Mouse (Mus musculus) mesoderm, embryonic 11.5 days (tissue): ENCODE measurements around the gene Ube2i.

Experiments used
- DNase-seq: peaks from one replicate; pipeline ENCODE4 v3.0.0-alpha.2; 2012; ENCODE audit warnings: low read depth, low spot score

Gene Ube2i

DNA sequence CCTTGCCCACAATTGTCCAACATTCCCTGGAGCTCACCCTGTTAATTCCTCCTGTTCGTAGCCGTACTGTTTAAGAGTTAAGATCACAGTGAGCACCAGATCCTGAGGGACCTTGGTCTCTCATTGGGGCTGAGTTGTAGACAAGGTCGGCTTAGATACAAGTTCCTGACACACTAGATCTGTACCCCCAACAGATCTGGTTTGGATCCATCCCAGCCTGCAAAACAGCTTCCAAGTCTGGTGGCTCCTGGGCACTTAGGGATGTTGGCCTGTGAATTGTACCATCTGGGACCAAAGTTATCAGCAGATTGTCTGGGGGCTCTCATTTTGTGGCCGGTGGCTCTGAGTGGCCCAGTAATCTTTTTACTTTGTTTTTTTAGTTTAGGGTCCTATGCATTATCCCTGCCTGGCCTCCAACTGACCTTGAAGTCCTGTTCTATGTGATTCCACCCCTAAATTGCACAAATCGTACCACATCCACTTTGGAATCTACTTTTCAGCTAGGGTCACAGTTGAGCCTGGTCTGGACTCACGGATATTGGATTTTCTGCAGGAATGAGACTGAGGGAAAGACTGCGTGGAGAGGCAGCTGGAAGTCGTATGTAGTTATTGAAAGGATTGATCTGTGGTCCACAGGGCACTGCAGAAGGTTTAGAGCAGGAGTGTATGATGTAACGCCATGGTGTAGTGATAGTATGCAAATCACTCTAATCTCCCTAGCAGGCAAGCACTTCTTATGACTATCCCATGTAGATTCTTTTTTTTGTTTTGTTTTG, at the start of gene Ube2i:
Ube2i (minus strand) TSS at position 52 of the 776 bp plus-strand sequence.
- DNase-seq = no peak

DNA sequence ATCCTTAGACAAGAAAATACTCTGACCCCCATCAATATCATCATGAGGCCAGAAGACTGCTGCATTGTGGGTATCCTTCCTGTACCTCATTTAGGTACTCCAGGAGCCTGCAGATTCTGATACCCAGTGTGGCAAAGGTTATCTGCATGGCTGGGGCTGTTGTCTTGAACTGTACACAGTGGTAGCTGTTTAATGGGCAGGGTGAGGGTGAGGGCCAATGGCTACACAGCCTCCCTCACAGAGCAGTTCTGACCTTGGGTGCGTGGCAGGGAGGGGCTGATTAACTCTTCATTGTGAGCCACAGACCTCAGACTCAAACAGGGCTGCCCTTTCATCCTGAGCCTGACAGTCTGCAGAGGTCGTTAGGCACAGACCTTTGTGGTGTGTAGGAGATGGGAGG, 48.5 kb upstream of the Ube2i start:
- no peak for DNase-seq

DNA sequence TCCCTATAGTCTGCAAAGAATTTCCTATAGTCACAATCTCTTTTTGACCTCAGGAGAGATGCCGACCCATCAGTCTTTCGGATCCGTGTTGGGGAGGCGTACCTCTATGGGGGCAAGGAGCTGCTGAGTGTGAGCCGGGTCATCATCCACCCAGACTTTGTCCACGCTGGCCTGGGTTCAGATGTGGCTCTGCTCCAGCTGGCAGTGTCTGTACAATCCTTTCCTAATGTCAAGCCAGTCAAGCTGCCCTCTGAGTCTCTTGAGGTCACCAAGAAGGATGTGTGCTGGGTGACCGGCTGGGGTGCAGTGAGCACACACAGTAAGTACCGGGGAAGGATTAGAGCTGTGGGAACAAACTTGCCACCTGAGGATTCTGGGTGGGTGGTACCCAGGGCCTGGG, 46.4 kb upstream of the Ube2i start:
- DNase-seq = no peak

DNA sequence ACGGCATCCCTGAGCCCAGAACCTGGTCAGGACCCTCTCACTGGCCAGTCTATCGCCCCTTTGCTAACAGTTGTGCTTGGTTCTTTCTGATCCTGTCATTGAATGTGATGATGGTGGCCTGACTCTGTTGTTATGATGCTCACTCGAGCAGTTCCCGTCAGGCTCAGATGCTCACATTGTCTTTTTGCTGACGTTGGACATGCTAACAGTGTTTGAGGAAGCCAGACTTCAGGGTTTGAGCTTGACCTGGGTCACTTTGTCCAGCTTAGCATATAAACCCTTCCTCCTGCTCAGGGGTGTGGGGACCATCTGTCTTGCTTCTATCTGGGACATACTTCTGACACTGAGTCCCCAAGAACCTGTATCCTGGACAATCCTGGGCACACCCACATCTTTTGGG, 43.9 kb upstream of the Ube2i start, which contains the start of gene Prss29:
Prss29 (plus strand) TSS at position 301 of the 400 bp plus-strand sequence.
- DNase-seq = no peak

DNA sequence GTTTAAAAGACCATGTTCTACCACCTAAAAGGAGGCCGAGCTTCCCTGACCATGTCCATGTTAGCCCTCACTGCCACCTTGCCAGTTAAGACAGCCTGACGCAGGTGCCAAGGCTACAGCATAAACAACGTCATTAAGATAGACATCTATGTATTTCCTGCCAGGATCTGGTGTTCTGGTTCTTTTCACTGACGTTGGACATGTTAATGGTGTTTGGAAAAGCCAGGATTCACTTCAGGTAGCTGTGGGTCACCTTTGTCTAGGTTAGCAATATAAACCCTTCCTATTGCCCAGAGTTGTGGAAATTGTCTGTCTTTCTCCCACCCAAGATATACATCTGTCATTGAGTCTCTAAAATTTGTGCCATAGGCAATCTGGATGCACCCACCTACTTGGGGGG, 33.9 kb upstream of the Ube2i start, which contains the start of gene Prss28:
Prss28 (plus strand) TSS at position 301 of the 400 bp plus-strand sequence.
- no peak for DNase-seq

DNA sequence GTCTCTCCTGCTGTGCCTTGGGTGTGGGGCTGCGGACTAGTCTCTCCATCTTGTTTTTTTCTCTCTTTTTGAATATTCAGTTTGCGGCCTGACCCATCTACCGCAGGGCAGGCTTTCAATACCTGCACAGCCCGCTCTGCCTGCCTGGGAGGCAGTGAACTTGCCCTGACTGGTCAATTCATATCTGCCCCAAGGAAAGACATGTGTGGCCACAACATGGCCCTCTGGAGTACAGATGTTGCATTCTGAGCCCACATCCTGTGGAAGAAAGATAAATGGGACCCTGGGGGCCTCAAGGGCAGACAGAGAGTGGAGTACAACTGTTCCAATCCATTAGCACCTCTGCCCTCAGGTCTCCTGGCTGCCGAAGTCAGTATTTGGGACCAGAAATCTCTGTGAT, 23.7 kb upstream of the Ube2i start, which contains the start of gene Prss34:
Prss34 (plus strand) TSS at position 301 of the 400 bp plus-strand sequence.
- peak; percentile 31 for DNase-seq

DNA sequence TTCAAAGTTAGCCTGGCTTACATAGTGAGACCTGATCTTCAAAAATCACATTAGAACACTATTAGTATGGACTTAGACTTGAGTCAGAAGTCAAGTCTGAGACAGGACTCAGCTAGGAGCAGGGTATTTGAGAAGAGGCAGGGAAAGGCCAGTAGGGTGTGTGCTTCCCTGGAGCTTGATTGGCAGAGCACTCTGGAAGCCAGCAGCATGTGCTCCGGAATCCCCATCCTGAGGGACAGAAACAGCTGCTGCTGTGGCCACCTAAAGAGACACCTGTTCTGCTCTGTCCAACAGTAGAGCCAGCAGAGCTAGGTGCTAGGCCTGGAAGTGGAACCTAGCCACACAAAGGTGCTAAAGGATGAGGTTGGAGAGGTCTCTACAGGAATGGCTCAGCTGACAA, 19.7 kb upstream of the Ube2i start:
- no peak for DNase-seq

DNA sequence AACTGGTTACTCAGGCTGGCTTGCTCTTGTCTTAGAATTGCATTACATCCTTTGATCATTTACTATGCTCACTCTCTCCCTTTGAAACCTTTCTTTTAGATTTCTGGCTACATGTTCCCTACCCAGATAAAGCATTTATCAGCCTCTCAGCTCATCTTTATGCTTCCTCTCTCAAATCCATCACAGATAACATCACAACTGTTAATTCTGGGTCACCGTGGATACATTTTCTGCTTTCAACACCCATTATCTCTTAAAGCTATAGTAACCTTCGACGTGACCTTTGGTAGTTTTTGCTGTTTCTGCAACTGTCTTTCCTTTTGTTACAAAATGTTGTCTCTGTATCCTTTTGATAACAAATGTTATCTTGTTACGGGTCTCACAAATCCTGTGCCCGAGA, 19.1 kb upstream of the Ube2i start:
- DNase-seq = no peak

DNA sequence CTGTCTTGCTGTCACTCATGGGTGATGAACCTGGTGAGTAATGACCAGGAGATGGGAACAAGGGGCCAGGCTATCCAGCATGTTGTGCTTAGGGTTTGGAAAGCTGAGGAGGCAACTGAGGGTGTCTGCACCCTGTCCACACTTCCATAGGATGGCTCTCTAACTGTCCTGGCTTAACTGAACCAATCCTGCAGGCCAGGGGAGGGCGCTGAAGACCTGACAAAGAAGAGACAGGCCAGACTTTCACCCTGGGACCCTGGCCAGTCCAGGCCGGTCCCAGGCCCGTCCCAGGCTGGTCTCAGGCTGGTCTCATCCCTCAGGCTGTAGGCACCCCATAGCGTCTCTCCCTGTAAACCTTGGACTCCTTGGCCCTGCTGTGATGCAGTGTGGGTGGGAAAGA, 16.0 kb upstream of the Ube2i start:
- no peak for DNase-seq

DNA sequence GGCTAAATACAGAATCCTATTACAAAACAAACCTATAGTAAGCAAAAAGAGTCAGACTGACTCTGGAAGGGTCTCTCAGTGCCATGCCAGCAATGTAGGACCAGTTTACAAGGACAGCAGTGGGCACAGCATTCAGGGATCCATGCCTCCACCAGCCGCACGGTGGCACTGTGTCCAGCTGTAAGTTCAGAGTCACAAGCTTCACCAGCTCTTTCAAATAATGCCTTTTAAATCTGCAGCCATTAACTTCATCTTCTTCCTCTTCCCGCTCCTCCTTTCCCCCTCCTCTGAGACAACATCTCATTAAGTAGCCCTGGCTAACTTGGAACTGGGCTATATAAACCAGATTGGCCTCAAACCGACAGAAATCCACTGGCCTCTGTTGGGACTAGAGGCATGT, 14.4 kb upstream of the Ube2i start:
- DNase-seq = peak; percentile 45

DNA sequence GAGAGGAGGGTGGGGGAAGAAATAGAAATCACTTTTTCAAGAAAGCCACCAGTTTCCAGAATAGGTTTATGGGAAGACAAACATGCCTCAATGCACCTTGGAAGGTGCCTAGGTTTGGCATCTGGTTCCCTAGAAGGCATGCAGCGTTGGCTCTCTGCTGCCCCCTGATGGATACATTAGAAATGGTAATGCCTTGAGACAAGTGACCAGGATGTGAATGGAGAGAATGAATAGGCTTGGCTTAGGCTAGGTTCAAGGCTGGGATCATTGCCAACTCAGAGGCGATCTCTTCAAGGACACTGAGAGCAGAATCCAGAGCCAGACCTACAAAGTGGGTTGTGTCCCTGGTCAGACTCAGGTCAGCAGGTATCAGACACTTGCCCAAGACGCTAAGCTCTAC, 10.6 kb upstream of the Ube2i start:
- peak; percentile 78 for DNase-seq

DNA sequence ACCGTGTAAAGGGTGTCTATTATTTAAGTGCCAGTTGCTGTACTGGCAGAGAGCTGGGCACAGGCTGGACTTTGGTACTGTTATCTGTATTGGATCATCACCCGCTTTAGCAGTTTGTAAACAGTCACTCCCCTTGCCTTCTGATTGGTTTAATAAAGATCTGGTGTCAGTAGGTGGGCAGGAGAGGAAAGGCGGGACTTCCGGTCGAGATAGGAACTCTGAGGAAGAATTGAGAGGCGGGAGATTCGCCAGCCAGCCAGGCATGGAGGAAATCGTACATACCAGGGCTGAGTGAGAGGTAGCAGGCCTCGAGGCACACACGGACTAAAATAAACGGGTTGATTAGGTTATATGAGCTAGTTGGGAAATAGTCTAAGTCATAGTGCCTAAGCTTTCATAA, 7.7 kb upstream of the Ube2i start:
- no peak for DNase-seq

DNA sequence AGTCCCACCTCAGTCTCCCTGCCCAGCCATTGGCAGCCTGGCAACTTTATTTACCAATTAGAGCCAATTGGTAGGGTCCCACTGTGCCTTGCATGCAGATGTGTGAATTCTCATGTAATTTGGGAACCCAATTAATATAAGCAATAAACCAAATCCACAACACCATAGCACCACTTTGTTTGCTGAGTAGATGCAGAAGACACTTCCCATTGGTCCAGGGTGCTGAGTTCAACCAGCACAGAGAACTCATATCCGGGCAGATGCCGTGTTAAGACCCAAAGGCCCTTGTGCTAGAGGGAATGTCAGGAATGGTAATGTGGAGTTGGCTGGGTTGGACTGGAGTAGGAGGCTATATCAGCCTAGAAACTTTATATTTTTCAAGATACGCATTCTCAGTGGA, 1.4 kb upstream of the Ube2i start:
- no peak for DNase-seq

DNA sequence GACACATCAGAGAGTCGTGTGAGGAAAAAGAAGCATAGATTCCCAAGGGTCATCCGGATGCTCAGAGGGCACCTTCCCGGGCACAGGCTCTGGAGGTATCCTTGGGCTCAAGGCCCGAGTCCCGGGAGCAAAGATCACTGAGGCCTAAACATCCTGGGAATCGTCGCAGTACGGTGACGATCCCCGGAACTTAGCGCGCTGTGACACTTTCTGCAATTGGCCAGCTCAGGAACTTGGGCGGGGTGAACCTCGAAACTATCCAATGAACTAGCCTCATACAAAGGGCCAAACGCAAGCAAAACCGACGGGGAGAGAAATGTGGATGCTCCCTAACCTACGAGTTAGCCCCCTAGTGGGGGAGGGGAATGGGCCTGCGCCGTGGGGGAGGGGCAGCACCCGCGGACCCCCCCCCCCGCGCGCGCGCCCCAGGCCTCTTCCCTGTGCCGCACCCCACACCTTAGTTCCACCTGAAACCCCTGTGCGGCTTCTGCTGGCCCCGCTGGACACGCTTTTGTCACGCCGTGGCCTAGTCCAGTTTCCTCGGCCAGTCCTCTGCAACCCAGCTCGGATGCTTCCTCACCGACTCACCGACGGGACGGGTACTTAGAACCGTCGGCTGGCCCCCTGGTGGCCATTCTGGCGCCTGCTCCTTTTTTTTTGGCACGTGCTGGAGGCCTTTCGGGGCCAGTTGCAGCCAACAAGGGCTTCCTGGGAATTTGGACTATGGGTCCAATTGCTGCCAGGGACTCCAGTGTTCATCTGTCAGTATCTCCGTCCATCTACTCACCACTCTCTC, 518 bp downstream of the Ube2i start:
- peak; percentile 98 for DNase-seq

DNA sequence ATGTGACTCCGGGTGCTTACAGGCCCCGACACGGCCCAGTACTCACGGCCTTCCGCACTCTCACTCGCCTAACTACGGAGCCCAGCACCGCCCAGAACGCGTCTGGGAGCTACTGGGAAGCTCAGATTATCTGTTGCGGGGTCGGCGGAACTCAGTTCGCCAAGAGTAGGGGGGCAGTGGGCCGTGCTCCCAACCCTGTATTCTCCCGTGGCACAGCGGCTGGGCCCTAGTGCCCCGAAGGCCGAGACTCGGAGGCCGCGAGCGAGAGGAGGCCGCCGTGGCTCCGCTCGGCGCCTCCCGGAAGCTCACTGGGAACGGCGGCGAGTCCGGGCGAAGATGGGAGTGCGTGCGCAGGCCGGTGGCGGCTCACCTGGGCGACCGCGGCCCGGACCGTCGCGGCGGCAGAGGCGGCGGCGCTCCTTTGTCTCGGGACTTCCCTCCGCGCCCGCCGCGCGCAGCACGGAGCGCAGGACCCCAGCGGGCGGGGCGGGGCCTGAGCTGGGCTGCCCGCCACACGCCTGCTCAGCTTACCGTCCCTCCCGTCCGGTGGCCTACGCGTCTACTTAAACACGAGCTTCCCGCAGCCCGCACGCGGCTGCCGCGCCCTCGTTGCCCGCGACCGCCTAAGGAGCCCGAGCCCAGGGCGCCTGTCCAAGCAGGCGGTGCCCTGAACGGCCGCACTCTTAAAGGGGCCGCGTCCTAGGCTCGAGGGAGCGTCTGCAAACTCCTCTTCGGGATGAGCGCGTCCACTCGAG, 1.3 kb downstream of the Ube2i start:
- peak; percentile 92 for DNase-seq

DNA sequence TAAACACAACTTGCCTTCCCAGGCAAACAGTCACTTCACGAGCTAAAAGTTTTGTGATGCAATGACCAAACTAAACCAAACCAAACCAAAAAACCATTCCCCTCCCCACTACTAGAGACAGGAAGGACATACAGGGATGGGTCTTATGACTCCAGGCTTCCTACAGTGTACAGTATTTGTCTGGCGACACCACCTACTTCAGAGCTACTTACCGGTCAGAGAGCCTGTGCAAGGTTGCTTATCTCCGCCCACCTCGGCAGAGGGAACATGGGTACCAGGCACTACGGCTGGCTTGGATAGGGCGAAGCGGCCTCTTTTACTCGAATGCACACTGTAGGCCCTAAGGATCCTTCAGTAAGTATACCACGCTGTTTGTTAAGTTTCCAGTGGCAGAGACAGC, 2.1 kb downstream of the Ube2i start:
- DNase-seq = no peak

DNA sequence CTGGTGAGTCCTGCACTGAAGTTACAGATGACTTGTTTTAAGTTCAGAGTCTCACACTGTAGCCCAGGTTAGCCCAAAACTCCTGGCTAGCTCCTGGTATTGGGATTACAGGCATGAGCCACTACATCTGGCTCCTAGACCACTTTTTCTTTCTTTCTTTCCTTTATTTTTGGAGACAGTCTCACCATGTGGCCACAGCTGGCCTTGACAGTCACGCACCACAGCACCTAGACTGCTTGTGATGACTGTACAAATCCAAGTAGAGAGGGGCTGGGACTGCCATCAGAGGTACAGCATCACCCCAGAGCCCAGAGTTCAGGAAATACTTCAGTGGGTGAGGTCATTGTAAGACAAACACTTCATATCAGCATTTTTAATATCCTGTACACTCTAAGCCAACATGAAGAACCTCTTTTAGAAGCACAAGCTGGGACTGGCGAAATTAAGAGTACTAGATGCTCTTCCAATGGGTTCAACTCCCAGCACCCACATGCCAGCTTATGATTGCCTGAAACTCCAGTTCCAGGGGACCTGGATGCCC, 3.6 kb downstream of the Ube2i start:
- DNase-seq = no peak

DNA sequence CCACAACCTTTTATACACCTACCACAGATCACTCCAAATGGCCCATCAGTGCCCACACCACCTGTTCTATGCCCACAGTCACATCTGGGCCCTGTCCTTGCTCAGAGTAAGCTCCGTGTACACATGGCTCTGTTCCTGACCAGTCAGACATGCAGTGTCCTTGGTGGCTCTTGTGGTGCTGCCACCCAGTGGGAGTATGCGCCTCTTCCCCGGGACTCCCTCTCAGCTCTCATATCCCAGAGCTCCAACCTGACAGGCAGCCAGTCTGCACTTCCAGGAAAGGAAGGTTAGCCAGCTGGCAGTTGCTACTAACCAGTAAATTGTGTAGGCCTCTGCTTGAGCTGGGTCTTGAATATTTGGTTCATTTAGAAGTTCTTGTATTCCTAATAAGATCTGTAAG, 10.0 kb downstream of the Ube2i start:
- DNase-seq = no peak

DNA sequence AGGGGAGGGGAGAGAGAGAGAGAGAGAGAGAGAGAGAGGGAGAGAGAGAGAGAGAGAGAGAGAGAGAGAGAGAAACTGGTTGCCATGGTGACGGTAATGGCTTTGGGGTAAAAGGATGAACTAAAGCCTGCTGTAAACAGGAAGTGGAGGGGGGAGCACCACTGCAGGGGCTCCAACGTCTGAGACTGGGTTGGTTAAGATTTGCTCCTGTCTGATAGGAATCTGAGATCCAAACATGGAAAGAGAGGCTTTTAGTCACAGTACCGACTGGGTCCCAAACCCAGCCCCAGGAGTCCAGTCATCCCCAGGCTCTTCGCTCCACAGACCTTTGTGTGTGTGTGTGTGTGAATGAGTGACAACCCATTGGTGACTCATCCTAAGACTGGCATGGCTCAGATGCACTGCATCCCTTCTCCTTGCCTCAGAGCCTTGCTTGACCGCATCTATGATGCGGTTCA, 16.6 kb downstream of the Ube2i start:
- no peak for DNase-seq

DNA sequence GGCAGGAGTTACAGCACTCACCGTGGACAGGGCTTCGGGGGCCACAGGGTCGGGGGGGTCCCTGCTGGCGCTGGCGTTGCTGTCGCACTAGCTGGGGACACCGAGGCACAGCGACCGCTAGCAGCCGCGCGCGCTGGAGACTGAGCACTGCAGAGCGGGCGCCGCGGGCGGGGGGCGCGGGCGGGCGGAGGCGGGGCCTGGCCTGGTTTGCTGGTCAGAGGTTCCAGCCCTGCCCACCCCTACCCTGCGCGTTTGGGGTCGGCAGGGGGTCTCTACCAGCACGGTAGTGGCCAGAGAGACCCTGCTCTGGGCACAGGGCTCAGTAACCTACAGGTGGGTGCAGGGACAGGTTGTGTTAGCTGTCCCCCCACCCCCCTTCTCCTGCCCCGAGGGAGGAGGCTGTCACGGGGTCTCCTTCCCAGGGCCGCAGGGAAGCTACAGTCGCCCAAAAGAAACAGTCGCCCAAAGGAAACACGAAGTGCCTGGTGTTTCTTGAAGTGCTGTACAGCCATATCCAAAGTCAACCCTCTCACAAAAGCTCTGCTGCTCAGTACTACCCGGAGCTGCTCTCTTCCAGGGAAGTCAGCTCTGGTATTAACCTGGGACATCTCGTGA, 18.2 kb downstream of the Ube2i start, which contains the start of gene Baiap3:
Baiap3 (minus strand) TSS at position 225 of the 615 bp plus-strand sequence.
- DNase-seq = no peak

DNA sequence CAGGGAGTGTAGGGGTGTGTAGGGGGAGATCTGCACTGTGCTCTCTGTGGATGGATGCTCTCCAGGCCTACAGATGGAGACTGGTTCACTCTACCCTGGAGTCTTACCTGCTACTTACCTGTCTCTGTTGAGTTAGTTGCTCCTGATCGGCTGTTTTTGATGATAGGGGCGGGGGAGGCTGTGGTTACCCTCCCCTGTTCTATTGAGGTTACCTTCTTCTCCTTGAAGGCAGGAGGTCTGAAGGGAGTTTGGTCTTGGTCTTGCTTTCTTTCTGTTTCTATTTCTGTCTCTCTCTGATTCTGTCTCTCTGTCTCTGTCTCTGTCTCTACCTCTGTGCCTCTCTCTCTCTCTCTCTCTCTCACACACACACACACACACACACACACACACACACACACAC, 19.3 kb downstream of the Ube2i start:
- DNase-seq = no peak
